Mouse (Mus musculus) fat pad, adult 2 months (tissue): Measurements from ENCODE around the gene Nppc.

Experiments
- DNase-seq: peaks from one replicate; pipeline ENCODE4 v3.0.0-alpha.2; 2011; ENCODE audit warnings: low read depth, low spot score; ENCODE audit errors: extremely low read depth

Gene Nppc

DNA sequence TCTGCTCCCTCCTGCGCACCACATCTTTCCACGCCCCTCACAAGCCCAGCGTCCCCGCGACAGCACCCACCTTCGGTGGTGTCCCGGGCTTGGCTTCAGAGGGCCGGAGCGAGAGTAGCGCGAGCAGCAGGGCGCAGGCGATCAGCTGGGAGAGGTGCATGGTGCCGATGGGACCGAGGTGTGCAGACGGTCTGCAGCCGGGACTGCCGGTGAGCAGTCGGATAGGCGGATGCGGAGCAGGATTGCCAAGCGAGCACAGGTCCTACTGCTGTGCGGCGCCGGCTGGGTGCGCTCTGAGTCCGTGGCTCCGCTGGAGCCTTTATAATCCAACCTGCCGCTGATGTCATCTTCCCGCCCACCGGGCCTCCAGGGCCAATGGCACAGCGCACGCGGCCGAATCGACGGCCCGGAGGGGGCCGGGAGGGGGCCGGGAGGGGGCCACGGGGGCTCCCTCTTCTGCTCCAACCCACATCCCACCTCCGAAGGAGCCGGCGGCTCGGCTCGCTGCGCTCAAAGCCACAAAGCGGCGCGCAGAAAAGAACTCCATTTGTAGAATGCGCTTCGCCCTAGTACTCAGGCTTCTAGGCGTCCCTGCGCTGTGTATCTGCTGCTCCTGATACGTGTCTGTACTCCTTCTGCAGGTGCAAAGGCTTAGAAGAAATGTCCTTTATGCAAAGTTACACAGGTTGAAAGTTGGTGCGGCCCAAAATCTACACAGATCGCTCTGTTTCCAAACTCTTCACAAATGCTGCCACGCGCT, at the start of gene Nppc:
Gene Nppc, minus strand, starts transcription at position 293 of the 760 bp plus-strand sequence.
- DNase-seq = no peak

DNA sequence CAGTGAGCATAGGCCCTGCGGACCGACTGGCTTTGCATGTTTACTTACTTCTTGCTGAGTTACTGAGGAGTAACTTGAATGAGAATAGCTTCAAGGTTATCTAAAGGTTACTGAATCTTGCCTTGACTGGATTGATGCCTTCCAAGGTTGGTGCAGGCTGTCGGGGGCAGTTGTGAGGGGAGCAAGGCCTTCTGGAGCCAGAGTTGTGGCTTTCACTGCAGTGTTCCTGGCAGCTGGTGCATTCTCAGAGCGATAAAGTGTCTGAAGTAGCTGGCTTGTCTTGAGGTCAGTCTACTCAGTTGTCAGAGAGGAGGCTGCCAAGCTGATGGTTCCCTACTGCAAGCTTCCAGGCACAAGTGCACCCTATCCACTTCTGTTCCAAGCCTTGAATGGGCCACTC, 49.0 kb upstream of the Nppc start:
- DNase-seq = no peak

DNA sequence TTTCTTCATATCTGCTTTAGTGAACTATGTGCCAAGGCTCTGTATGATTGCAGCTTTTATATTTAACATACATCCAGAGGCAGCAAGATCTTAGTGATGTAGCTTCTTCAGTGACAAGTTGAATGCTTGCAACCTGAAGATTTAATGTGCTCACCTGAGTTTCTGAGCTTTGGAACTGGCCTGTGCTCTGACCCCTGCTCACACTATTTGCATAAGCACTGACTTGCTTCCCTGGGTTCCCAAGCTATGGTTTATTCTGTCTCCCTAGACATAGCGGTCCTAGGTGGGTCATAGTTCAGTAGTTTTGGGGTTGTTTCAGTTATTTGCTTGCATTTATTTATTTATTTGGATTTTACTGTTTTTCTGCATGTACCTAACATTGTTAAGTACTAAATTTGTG, 47.8 kb upstream of the Nppc start:
- no peak for DNase-seq

DNA sequence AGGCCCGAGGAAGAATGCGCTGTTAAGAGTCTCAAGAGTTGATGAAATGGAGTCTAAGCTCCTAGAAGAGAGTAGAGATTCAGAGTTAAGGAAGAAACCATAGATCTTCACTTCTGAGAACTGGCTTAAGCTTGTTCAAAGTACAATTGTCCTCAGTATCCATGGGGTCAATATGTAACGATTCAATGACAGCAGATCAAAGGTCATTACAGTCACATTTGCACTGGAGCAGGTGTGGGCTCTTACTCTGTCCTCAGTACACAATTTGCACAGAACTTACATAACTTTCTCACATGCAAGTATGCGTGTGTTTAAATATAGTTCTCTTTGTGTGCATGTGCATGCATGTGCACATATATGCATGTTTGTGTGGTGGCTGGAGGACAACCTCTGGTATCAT, 42.7 kb upstream of the Nppc start:
- no peak for DNase-seq

DNA sequence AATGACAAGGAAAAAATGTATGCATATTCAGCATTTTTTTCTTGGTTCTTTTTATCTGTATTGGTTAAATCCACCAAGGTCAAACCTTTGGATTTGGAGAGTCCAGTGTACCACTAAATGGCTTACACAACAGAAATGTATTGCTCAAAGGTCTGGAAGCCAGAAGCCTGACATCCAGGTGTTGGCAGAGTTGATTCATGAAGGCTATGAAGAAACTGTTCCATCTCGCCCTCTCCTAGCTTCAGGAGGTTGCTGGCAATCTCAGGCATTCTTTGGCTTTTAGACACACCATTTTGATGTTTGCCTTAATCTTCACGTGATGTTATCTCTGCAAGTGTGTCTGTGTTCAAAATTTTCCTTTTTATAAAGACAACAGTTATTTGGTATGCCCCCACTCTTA, 41.7 kb upstream of the Nppc start:
- DNase-seq = peak; percentile 68

DNA sequence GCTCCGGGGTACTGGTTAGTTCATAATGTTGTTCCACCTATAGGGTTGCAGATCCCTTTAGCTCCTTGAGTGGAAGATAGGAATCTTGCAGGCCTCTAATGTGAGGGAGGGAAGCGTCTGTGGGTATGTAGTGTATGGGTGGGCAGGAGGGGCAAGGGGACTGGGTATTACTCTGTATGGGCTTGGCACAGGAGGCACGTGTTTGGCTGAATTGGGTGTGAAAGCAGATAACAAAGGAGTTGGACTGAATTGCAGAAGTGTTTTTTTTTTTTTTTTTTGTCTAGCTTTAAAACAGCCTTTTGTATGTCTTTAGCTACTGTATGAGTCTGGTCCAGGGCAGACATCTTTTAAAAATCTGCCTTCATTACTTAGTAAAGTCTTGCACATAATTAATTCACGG, 39.2 kb upstream of the Nppc start:
- no peak for DNase-seq

DNA sequence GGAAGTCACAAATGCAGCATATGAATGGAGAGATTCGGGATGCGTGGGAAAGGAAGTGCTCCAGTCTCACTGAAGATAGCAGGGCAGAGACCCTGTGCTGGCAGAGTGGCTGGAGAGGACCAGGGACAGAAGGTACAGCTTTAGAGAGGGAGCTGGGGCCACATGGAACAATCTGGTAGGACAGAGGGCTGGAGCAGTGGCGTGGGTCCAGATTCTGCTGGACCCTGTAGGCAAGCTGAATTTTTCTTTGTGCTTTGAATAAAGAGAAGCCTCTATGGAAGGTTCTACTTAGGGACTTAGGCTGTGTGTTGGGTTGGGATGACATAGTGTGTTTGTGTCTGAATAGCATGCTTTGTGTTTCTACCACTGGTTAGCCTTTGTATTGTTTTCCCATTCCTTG, 35.1 kb upstream of the Nppc start:
- no peak for DNase-seq

DNA sequence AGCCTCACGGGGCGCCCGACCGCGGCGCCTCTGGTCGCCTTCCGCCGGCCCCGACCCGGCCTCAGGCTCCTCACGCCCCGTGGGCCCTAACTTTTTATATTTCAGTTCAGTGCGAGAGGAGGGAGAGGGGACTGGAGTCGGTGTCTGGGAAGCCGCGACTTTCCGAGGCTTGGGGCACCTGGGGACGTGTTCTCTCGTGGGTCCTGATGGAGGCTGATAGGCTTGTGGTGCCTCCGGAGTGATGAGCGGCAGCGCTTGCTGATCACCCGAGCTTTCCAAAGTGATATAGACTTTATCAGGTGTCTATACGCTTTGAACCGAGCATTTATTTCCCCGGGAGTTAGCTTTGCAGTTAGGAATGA, 33.6 kb upstream of the Nppc start:
- DNase-seq = no peak

DNA sequence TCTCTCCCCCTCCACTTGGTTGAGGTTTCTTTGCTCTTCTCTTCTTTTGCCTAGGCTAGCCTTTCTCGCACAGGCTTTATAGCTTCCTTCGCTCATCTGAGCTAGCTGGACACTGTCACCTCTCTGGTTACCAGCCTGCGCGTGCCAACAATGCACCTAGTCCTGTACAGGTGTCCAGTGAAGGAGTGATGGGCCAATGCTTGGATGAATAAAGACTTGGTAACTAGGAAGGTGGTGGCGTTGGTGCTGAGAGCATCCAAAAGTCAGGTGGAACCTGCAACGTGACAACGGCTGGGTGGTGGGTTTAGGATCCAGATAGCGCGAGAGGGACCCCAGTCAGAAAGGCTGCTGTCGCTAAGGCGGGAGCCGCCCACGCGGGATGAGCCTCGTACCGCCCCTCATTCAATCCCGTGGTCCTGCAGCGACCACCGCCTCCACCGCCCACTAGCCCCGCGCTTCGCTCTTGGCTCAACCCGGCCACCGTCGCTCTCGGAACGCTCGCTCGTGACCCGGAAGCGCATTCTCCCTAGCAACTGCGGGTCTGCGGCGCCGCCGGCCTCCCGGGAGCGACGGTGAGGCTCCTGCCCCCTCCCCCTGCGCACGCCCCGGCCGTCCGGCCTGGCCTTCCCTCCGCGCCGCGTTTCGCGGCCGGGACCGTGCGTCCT, 33.1 kb upstream of the Nppc start, which contains the start of gene Dis3l2:
Gene Dis3l2, plus strand, starts transcription at position 509 of the 665 bp plus-strand sequence.
- DNase-seq = no peak

DNA sequence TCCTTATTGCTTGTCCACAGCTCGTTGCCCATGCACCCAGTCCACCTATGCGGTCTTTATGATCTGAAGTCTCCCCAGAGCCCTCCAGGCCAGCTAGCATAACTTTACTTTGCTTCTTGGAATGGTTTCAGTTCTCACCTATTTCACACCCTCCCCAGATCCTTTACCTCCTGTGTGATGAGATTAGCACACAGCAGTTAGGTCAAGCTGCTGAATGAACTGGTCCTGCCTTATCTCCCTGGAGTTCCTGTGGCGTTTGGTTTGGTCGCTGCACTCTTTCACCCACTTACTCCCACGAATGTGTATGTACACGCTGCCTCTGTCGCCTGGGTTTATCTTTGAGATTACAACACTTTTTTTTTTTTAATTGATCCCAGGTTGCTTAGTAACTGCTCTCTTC, 30.0 kb upstream of the Nppc start:
- no peak for DNase-seq

DNA sequence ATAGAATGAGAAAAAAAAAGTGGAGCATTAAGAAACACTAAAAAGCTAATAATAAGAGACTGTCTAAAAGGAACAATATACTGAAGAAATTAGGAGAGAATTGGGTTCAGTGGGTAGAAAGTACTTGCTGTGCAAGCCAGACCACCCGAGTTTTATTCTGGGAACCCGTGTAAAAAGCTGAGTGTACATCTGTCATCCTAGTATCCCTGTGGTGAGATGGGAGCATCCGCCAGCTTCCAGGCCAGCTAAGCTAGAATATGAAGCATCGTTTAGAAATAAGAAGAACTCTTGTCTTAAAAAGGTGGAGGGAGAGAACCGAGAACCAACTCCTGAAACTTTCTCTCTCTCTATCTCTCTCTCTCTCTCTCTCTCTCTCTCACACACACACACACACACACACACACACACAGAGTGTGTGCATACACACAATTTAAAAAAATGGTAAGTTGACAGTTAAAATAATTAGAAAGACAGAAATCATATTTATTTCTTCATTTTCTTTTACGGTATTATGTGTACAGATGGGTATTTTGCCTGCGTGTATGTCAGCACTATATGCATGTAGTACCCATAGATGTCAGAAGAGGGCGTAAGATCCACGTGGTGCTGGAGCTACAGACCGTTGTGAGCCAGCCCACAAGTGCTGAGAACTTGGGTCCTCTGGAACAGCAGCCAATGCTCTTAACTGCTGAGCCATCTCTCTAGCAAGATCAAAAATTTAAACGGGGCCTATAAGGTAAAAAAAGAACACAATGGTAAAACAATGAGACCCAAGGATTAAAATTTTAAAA, 29.2 kb upstream of the Nppc start:
- DNase-seq = no peak

DNA sequence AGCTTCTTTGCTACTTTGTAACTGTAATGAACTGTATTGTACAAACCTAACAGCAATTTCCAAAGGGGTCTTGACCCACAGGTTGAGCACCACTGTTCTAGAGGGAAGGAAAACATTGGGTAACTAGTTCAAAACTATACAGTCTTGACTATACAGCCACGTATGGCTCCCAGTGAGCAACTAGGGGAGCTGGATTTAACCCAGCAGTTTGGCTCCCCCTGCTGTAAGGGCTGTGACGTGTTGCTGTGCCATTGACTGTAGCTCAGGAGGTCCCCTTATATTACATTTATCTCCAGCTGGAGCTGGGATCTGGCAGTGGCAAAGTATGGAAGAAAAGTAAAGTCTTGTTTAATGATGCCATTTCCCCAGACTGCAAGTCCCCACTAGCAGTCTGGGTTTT, 28.4 kb upstream of the Nppc start:
- no peak for DNase-seq

DNA sequence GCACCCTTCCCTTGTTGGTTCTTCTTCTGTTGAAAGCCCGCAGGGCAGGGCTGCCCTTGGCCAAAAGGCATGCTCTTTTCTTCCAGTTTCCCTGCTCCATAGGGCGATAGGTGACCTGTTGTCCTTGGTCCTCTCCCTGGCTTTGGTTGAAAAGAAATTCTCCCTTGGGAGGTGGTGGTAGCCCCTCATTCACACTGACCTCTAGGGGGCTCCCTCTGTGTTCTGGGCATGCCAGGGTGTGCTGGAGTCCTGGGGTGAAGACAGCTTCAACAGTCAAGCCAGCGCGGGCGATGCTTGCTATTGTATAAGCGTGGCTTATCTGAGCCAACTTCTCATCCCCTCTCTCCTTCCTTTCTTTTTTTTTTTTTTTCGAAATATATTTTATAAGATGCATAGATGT, 26.6 kb upstream of the Nppc start:
- no peak for DNase-seq

DNA sequence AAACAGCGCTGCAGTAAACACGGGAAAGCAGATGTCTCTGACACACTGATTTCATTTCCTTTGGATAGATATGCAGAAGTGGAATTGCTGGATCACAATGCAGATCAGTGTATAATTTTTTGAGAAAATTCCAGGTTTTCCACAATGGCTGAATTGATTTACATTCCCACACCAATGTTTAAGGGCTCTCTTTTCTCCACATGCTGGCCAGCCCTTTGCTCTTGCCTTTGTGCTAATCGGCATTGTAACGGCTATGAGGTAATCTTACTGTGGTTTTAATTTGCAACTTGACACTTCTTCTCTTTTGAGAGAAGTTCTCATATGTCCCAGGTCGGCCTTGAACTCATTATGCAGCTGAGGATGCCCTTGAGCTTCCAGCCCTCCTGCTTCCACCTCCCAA, 20.7 kb upstream of the Nppc start:
- DNase-seq = no peak

DNA sequence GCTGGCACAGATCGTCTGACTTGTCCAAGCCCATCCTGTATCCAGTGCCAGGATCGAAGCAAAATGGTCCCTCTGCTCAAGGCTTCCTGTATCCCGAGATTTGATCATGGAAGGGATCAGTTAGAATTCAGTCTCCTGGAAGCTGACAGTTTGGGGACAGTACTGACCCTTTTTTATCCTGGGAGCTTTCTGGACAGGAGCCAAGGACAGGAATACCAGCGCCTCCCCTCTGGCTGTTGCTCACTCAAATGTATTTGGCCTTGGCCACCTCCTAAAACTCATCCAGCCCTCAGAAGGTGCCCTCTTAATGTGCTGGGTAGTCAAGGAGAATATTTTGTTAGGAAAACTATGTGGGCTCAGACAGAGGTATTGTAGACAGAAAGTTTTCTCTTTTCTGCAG, 16.9 kb upstream of the Nppc start:
- no peak for DNase-seq

DNA sequence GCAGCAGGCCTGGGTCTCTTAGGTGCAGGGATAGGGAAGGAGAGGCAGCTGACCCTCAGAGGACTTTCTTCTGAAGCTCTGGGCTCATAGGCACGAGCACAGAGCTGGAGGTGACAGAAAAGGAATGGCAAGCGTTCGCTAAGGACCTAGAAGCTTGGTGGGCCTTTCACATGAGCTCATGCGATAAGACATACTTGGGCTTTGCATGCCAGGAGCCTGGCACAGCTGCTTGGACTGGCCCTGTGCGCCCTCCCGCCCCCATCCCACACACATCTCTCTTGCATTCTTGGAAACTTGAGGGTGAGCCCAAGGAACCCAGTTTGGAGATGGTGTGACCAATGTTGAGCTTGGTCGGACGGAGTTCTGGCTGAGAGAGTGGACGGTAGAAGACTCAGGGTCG, 8.3 kb upstream of the Nppc start:
- DNase-seq = no peak

DNA sequence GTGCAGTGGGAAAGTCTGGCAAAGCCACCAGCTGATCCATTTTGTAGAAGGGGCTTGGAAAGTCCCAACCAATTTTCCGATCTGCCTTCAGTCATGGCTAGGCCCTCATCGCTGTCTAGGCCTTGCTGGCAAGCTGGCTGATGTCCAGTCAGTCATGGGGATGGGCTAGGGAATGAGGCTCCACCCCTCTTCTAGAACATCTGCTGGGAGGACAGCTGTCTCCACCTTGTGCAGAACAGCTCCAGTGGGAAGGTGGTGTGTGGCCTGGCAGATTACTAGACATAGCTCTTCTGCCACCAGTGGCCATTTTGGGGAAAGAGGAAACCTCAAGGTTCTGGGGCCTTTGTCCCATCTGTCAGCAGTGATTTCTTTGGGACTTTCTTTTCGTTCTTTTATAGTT, 7.3 kb upstream of the Nppc start:
- no peak for DNase-seq

DNA sequence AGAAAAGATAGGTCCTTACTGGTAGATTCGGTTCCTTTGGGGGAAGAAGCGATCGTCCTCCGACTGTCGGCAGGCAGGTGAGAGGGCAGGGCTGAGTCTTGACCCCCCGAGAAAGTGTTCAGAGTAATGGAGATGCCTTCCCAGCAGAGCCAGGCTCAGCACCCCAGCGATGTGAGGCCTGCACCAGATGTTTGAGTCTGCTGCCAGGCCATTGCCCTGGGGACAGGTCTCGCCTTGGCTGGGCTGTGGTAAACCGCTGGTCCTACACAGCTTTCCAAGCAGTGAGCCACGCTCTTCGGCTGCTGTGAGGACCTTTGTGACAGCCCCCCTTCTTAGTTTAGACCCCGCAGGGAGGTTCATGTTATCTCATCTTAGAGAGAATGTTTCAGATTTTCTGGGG, 4.8 kb upstream of the Nppc start:
- no peak for DNase-seq

DNA sequence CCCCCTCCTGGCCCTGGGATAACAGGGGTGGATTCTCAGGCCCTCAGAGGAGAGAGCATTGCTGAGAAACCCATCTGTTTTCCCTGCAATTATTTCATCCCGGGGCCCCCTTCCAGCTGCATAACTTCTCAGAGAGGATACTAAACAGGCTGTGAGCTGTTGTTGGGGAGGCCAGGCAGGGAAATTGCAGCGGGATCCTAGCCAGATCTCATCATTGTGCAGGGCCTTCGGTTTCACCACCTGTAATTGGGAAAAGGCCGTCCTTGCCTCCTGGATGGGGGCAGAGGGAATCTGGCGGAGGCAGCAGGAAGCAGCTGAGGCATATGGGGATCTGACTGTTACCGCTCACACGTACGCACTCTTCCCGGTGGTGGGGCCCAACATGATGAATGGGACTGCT, 4.0 kb upstream of the Nppc start:
- DNase-seq = no peak

DNA sequence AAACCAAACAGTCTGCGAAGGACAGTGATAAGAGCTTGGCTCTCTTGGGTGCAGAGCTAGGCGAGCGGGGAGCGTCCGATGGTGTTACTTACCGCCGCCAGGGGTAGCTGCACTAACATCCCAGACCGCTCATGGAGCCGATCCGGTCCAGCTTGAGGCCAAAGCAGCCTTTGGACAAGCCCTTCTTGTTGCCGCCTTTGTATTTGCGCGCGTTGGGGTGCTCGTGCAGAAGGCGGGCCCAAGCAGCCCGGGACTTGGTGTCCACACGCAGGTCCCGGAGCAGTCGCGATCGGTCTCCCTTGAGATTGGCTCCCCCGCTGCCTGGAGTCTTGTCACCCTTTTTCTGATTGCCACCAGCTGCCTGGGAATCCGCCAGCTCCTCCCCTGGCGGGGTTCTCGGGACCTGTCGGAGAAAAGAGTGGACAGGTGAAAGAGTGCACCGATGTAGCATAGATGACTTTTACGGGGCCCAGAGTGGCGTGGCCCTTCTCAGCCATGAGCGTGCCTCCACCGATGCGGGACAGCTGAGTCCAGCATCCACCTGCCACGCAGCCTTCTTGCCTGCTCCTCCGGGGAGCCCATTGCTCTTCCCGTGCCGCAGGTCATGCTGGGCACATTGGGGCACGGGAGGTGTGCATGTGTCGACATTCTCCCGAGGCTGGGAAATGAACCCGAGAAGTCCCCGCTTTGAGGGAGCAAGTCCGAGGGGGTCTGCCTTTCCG, 658 bp downstream of the Nppc start:
- no peak for DNase-seq

DNA sequence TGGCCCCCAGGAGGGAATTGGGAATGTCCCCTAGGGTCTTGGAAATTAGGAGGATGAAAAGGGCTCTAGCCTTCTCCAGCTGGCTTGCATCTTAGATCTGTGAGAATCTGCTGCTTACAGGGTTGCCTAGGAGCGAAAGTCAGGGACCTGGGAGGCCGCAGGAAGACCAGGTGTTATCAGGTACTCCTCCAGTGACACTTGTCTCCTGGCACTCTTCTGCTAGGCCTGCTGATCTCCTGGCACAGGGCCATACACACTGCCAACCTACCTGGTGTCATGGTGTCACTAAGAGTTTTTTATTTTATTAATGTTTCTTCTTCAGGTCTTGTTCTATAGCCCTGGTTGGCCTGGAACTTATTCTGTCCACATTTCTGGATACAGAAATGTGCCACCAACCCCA, 5.3 kb downstream of the Nppc start:
- DNase-seq = no peak
